Mouse (Mus musculus): ENCODE data around the gene Add2. TPM values are rescaled to one million over a fixed set of nuclear protein-coding genes. Genes with fewer than 3 reads are reported as not detected.

The Add2 gene
- polyA plus RNA-seq, 1 experiment from 2014 or later = 8.0 TPM

- Histone ChIP-seq H3K27me3 (replicated peaks; ENCODE audit: control insufficient read depth, insufficient read depth, low read length) (no peaks in the 10 kb centered on the region), H3K9me3 (ENCODE audit: control insufficient read depth, low read length) (no peaks in the 10 kb centered on the region), H3K4me1 (ENCODE audit: control insufficient read depth, insufficient read depth, low read length) (no peaks in the 10 kb centered on the region; the same call in 1 of the 2 replicates), H3K4me3 (ENCODE audit: low read length) (no peak overlapping the region), H3K27ac (ENCODE audit: low read length) (no peak overlapping the region), H3K36me3 (ENCODE audit: control insufficient read depth, insufficient read depth, low read length) (no peaks in the 10 kb centered on the region), H3K4me2 (ENCODE audit: low read depth, low read length) (no peak overlapping the region), H3K9ac (ENCODE audit: low read depth, low read length) (no peak overlapping the region)
- ATAC-seq = no peak
- 66% methylated on average over 17 of the region's 17 CpGs for WGBS
Observed at GRCm38 (mm10) chr6:86157253-86158234, 129.1 kb downstream of the Add2 start.

GRCm38 (mm10) chr6:86160878-86161277 lies 132.4 kb downstream of the Add2 start:
- H3K27ac ChIP-seq (ENCODE audit: low read length) = no peak overlapping the region
- no peak overlapping the region for H3K4me2 ChIP-seq (ENCODE audit: low read depth, low read length)
- ATAC-seq = no peak
- WGBS = 56% methylated on average over 3 of the region's 3 CpGs
- no peaks in the 10 kb centered on the region for H3K36me3 ChIP-seq (ENCODE audit: control insufficient read depth, insufficient read depth, low read length)
- H3K9ac ChIP-seq (ENCODE audit: low read depth, low read length) = no peak overlapping the region
- H3K27me3 ChIP-seq (replicated peaks; ENCODE audit: control insufficient read depth, insufficient read depth, low read length) = no peaks in the 10 kb centered on the region
- no peaks in the 10 kb centered on the region for H3K9me3 ChIP-seq (ENCODE audit: control insufficient read depth, low read length)
- H3K4me3 ChIP-seq (ENCODE audit: low read length) = no peak overlapping the region
- no peaks in the 10 kb centered on the region; the same call in 1 of the 2 replicates for H3K4me1 ChIP-seq (ENCODE audit: control insufficient read depth, insufficient read depth, low read length)

- Histone ChIP-seq H3K27ac (ENCODE audit: low read length) (no peak overlapping the region), H3K4me2 (ENCODE audit: low read depth, low read length) (no peak overlapping the region), H3K36me3 (ENCODE audit: control insufficient read depth, insufficient read depth, low read length) (no peaks in the 10 kb centered on the region), H3K27me3 (replicated peaks; ENCODE audit: control insufficient read depth, insufficient read depth, low read length) (no peaks in the 10 kb centered on the region), H3K4me3 (ENCODE audit: low read length) (no peak overlapping the region), H3K9ac (ENCODE audit: low read depth, low read length) (no peak overlapping the region), H3K9me3 (ENCODE audit: control insufficient read depth, low read length) (no peaks in the 10 kb centered on the region), H3K4me1 (ENCODE audit: control insufficient read depth, insufficient read depth, low read length) (no peaks in the 10 kb centered on the region; the same call in 1 of the 2 replicates)
- WGBS = 36% methylated on average over 7 of the region's 7 CpGs
- no peak for ATAC-seq
Observed at GRCm38 (mm10) chr6:86161586-86161985, 133.1 kb downstream of the Add2 start.

GRCm38 (mm10) chr6:86164028-86164427 lies 135.5 kb downstream of the Add2 start:
- Histone ChIP-seq H3K9ac (ENCODE audit: low read depth, low read length) (no peak overlapping the region), H3K27ac (ENCODE audit: low read length) (no peak overlapping the region), H3K4me3 (ENCODE audit: low read length) (no peak overlapping the region), H3K36me3 (ENCODE audit: control insufficient read depth, insufficient read depth, low read length) (no peaks in the 10 kb centered on the region), H3K9me3 (ENCODE audit: control insufficient read depth, low read length) (no peaks in the 10 kb centered on the region), H3K27me3 (replicated peaks; ENCODE audit: control insufficient read depth, insufficient read depth, low read length) (no peaks in the 10 kb centered on the region), H3K4me1 (ENCODE audit: control insufficient read depth, insufficient read depth, low read length) (no peaks in the 10 kb centered on the region), H3K4me2 (ENCODE audit: low read depth, low read length) (no peak overlapping the region)
- ATAC-seq = no peak
- WGBS = 63% methylated on average over 3 of the region's 3 CpGs

- H3K4me1 ChIP-seq (ENCODE audit: control insufficient read depth, insufficient read depth, low read length) = no peaks in the 10 kb centered on the region
- no peak overlapping the region for H3K9ac ChIP-seq (ENCODE audit: low read depth, low read length)
- ATAC-seq = no peak
- no peaks in the 10 kb centered on the region for H3K27me3 ChIP-seq (replicated peaks; ENCODE audit: control insufficient read depth, insufficient read depth, low read length)
- H3K4me3 ChIP-seq (ENCODE audit: low read length) = no peak overlapping the region
- 76% methylated on average over 9 of the region's 9 CpGs for WGBS
- H3K4me2 ChIP-seq (ENCODE audit: low read depth, low read length) = no peak overlapping the region
- H3K36me3 ChIP-seq (ENCODE audit: control insufficient read depth, insufficient read depth, low read length) = no peaks in the 10 kb centered on the region
- H3K27ac ChIP-seq (ENCODE audit: low read length) = no peak overlapping the region
- no peaks in the 10 kb centered on the region for H3K9me3 ChIP-seq (ENCODE audit: control insufficient read depth, low read length)
Observed at GRCm38 (mm10) chr6:86166426-86166825, 137.9 kb downstream of the Add2 start.

- Histone ChIP-seq H3K9me3 (ENCODE audit: control insufficient read depth, low read length) (no peaks in the 10 kb centered on the region), H3K36me3 (ENCODE audit: control insufficient read depth, insufficient read depth, low read length) (no peaks in the 10 kb centered on the region), H3K4me1 (ENCODE audit: control insufficient read depth, insufficient read depth, low read length) (no peaks in the 10 kb centered on the region), H3K9ac (ENCODE audit: low read depth, low read length) (no peak overlapping the region), H3K27me3 (replicated peaks; ENCODE audit: control insufficient read depth, insufficient read depth, low read length) (no peaks in the 10 kb centered on the region), H3K4me2 (ENCODE audit: low read depth, low read length) (no peak overlapping the region), H3K27ac (ENCODE audit: low read length) (no peak overlapping the region), H3K4me3 (ENCODE audit: low read length) (no peak overlapping the region)
- 79% methylated on average over 5 of the region's 5 CpGs for WGBS
- no peak for ATAC-seq
Observed at GRCm38 (mm10) chr6:86167851-86168250, 139.4 kb downstream of the Add2 start.

GRCm38 (mm10) chr6:86169166-86169565 lies 140.7 kb downstream of the Add2 start:
- H3K4me3 ChIP-seq (ENCODE audit: low read length) = no peak overlapping the region
- no peaks in the 10 kb centered on the region for H3K4me1 ChIP-seq (ENCODE audit: control insufficient read depth, insufficient read depth, low read length)
- no peaks in the 10 kb centered on the region for H3K27me3 ChIP-seq (replicated peaks; ENCODE audit: control insufficient read depth, insufficient read depth, low read length)
- H3K9ac ChIP-seq (ENCODE audit: low read depth, low read length) = no peak overlapping the region
- ATAC-seq = no peak
- H3K4me2 ChIP-seq (ENCODE audit: low read depth, low read length) = no peak overlapping the region
- no peak overlapping the region for H3K27ac ChIP-seq (ENCODE audit: low read length)
- WGBS = 53% methylated on average over 4 of the region's 4 CpGs
- H3K36me3 ChIP-seq (ENCODE audit: control insufficient read depth, insufficient read depth, low read length) = no peaks in the 10 kb centered on the region
- no peaks in the 10 kb centered on the region for H3K9me3 ChIP-seq (ENCODE audit: control insufficient read depth, low read length)

Other genes with a start within 250 kb of the Add2 start
- gene Nat8f6, start 207.7 kb upstream of the Add2 start, polyA plus RNA-seq (2015; fragmentation: Nextera tagmentation; extraction: Ambion mirVana) = not detected in 2 replicates
- gene Nat8f5, start 207.7 kb upstream of the Add2 start, polyA plus RNA-seq (2015; fragmentation: Nextera tagmentation; extraction: Ambion mirVana) = 0.59 and 0.65 TPM in 2 replicates
- 7.3 and 12.6 TPM in 2 replicates for gene Nat8, start 196.6 kb upstream of the Add2 start, polyA plus RNA-seq (2015; fragmentation: Nextera tagmentation; extraction: Ambion mirVana)
- 0.04 TPM in 1 of 2 replicates, not detected in the other for gene Nat8f2, start 159.5 kb upstream of the Add2 start, polyA plus RNA-seq (2015; fragmentation: Nextera tagmentation; extraction: Ambion mirVana)
- gene Nat8f4, start 123.8 kb upstream of the Add2 start, polyA plus RNA-seq (2015; fragmentation: Nextera tagmentation; extraction: Ambion mirVana) = 6.3 and 6.4 TPM in 2 replicates
- gene Tprkb, start 116.8 kb upstream of the Add2 start, polyA plus RNA-seq (2015; fragmentation: Nextera tagmentation; extraction: Ambion mirVana) = 48.4 and 53.3 TPM in 2 replicates
- gene Nat8f1, start 113.0 kb upstream of the Add2 start, polyA plus RNA-seq (2015; fragmentation: Nextera tagmentation; extraction: Ambion mirVana) = 12.0 and 14.0 TPM in 2 replicates
- 34.2 and 41.1 TPM in 2 replicates for gene Dusp11, start 67.0 kb upstream of the Add2 start, polyA plus RNA-seq (2015; fragmentation: Nextera tagmentation; extraction: Ambion mirVana)
- not detected in 2 replicates for gene Figla, start 12.5 kb upstream of the Add2 start, polyA plus RNA-seq (2015; fragmentation: Nextera tagmentation; extraction: Ambion mirVana)
- 6.0 and 7.0 TPM in 2 replicates for gene Tgfa, start 166.5 kb downstream of the Add2 start, polyA plus RNA-seq (2015; fragmentation: Nextera tagmentation; extraction: Ambion mirVana)

Data from intestine, embryonic 16.5 days (tissue).